Mouse (Mus musculus) heart, adult 2 months (tissue): ENCODE data around the gene Smco3. TPM values are rescaled to one million over a fixed set of nuclear protein-coding genes. Genes with fewer than 3 reads are reported as not detected.

Source experiments
- DNase-seq, 2 experiments: peaks; one replicate each; pipeline ENCODE4 v3.0.0; 2021
- H3K27ac ChIP-seq: fragments of 200-600 bp; 2 replicates; pipeline ENCODE4 v1.8.1; 2022
- H3K27me3 ChIP-seq: fragments of 200-500 bp; 2 replicates; pipeline ENCODE4 v1.6.1; 2012; ENCODE audit warnings: mild to moderate bottlenecking, low read length, inconsistent platforms, mixed read lengths; ENCODE audit not compliant: control insufficient read depth, insufficient read depth
- H3K36me3 ChIP-seq: fragments of 200-500 bp; 2 replicates; pipeline ENCODE4 v1.6.1; 2012; ENCODE audit warnings: low read length, inconsistent platforms; ENCODE audit not compliant: control insufficient read depth, insufficient read depth
- H3K4me1 ChIP-seq: fragments of 200-500 bp; 2 replicates; pipeline ENCODE4 v1.6.1; 2011; ENCODE audit warnings: low read length; ENCODE audit not compliant: control insufficient read depth, insufficient read depth
- H3K4me3 ChIP-seq: fragments of 200-600 bp; 2 replicates; pipeline ENCODE4 v1.8.1; 2022
- H3K79me2 ChIP-seq: fragments of 200-500 bp; replicated peaks from 2 replicates; pipeline ENCODE4 v1.6.1; 2012; ENCODE audit warnings: mild to moderate bottlenecking, inconsistent platforms, low read length, moderate library complexity, mixed read lengths; ENCODE audit not compliant: control insufficient read depth, insufficient read depth
- H3K9ac ChIP-seq: fragments of 200-500 bp; 2 replicates; pipeline ENCODE4 v1.6.1; 2012; ENCODE audit warnings: low read depth, mild to moderate bottlenecking, control low read depth, inconsistent platforms, low read length, mixed read lengths
- CTCF ChIP-seq: fragments of 200-600 bp; IDR thresholded peaks from 2 replicates; pipeline ENCODE4 v1.8.1; 2022; ENCODE audit warnings: antibody characterized with exemption, mild to moderate bottlenecking, moderate library complexity
- EP300 ChIP-seq: fragments of 200-500 bp; IDR thresholded peaks from 2 replicates; pipeline ENCODE4 v1.6.1; 2011; ENCODE audit warnings: low read depth, low read length, control low read depth; ENCODE audit not compliant: insufficient read depth
- POLR2A ChIP-seq: fragments of 200-500 bp; IDR thresholded peaks from 2 replicates; pipeline ENCODE4 v1.6.1; 2011; ENCODE audit warnings: mild to moderate bottlenecking, low read depth, low read length, control low read depth; ENCODE audit not compliant: insufficient read depth
- WGBS: fragments of 180-500 bp; shearing (Covaris S2); methylation state at CpG from one replicate; pipeline ENCODE4 v1.1.7; 2018; 5-methylcytosine and 5-hydroxymethylcytosine counted together
- intact Hi-C: fragments of 180-260 bp; cut with DNase I; formaldehyde crosslinking; loops from one replicate; pipeline ENCODE4 v1.15.1; 2025
- polyA plus RNA-seq: library from polyadenylated mRNA; depleted of rRNA; stranded (reverse); fragments of >200 nt; gene quantifications from 2 replicates; pipeline ENCODE4 v1.2.3, GENCODE M21; 2012
- total RNA-seq, 2 experiments: library from RNA; stranded (reverse); gene quantifications; 2 replicates each; pipeline ENCODE4 v1.2.3; 2021

Smco3 gene
- total and polyA plus RNA-seq, 3 experiments: 0.04 TPM; not detected in 2

GRCm38 (mm10) chr6:136845706-136846480 is 10.6 kb upstream of the Smco3 start:
- no peak overlapping the region for H3K4me3 ChIP-seq
- no peak for DNase-seq
- H3K4me1 ChIP-seq: no peaks in the 10 kb centered on the region
- no peak overlapping the region for H3K27ac ChIP-seq
- H3K9ac ChIP-seq: no peak overlapping the region
- TF ChIP-seq CTCF (no peak), EP300 (no peak), POLR2A (no peak)
- H3K27me3 ChIP-seq: no peaks in the 10 kb centered on the region
- no peaks in the 10 kb centered on the region for H3K79me2 ChIP-seq
- 69% methylated on average over 5 of the region's 5 CpGs for WGBS
- intact Hi-C loops: no loop called here
- H3K36me3 ChIP-seq: no peaks in the 10 kb centered on the region

DNA sequence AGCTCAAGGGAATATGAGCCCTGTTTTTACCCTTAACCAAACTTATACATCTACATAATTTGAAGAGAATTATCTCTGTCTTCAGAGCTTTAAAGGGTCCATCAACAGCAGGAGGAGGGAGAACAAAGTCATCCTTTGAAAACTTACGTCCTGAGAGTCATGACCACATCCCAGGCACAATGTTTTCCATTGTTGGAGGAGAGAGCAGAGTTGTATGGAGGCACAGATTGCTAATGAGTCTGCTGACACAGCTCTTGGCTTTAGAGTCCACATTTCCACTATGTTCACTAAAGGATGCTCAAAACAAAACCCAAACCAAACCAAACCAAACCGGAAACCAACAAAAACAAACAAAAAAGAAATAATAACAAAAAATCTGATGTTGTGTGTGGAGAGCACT is 9.7 kb upstream of the Smco3 start:
- TF ChIP-seq EP300 (no peak), CTCF (no peak), POLR2A (no peak)
- H3K4me3 ChIP-seq: no peak overlapping the region
- DNase-seq: no peak
- H3K4me1 ChIP-seq: no peaks in the 10 kb centered on the region
- no peaks in the 10 kb centered on the region for H3K79me2 ChIP-seq
- no peak overlapping the region for H3K27ac ChIP-seq
- H3K9ac ChIP-seq: no peak overlapping the region
- no peaks in the 10 kb centered on the region for H3K27me3 ChIP-seq
- no peaks in the 10 kb centered on the region for H3K36me3 ChIP-seq
- WGBS: 66% methylated on average over 2 of the region's 2 CpGs
- intact Hi-C loops: no loop called here

DNA sequence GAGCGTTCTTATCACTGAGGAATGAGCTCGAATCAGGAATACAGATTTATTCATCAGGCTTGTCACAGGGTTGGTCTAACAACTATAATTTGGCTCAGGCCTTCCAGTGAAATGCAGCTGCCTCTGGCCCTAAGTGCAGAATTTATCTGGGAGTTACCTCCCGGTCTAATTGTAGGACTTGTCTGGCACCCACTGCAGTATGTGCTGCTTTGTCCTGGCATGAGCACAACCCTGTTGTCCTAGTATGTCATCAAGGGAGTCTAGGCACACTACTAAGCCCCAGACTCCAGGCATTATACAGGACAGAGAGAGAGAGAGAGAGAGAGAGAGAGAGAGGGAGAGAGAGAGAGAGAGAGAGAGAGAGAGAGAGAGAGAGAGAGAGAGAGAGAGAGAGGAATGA is 2.1 kb upstream of the Smco3 start:
- 49% methylated on average over 3 of the region's 3 CpGs for WGBS
- Histone ChIP-seq H3K36me3 (no peaks in the 10 kb centered on the region), H3K9ac (no peak overlapping the region), H3K27me3 (no peaks in the 10 kb centered on the region), H3K4me3 (no peak overlapping the region), H3K79me2 (no peaks in the 10 kb centered on the region), H3K4me1 (peaks cover 1% of the 10 kb centered on the region; the same call in 1 of the 2 replicates), H3K27ac (no peak overlapping the region)
- DNase-seq: no peak
- intact Hi-C loops: no loop called here
- TF ChIP-seq POLR2A (no peak), EP300 (no peak), CTCF (no peak)

DNA sequence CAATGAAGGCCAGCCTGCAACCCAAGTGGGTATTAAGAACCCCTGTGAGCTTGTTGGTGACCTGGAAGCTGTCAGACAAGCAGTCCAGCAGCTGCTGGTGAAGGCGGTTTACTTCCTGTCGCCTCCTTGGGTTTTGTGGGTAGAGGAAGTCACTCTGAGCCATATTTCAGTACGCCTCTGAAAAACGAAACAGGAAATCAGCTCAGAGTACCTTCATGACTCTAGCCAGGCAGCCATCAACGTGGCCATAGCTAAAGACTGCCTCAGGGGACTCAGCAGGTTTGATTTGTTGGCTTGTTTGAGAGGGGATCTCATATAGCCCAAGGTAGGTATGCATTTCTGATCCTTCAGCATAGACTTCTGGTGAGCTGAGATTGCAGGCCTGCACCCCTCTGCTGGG is 3.5 kb downstream of the Smco3 start:
- no peaks in the 10 kb centered on the region for H3K4me1 ChIP-seq
- no peak for DNase-seq
- WGBS: 48% methylated on average over 5 of the region's 5 CpGs
- no peaks in the 10 kb centered on the region for H3K27me3 ChIP-seq
- no peak overlapping the region for H3K4me3 ChIP-seq
- peaks cover 3% of the 10 kb centered on the region for H3K36me3 ChIP-seq
- intact Hi-C loops: loop anchor here (2.0 kb wide), 1 partner anchor 21 kb away; no protein-coding TSS in a partner anchor
- no peak overlapping the region for H3K27ac ChIP-seq
- H3K79me2 ChIP-seq: peaks cover 2% of the 10 kb centered on the region
- H3K9ac ChIP-seq: no peak overlapping the region
- TF ChIP-seq CTCF (no peak), EP300 (no peak), POLR2A (no peak)

GRCm38 (mm10) chr6:136828681-136829080 is 6.6 kb downstream of the Smco3 start:
- peaks cover 1% of the 10 kb centered on the region for H3K4me1 ChIP-seq
- H3K79me2 ChIP-seq: peaks cover 2% of the 10 kb centered on the region
- H3K27me3 ChIP-seq: no peaks in the 10 kb centered on the region
- WGBS: 31% methylated on average over 4 of the region's 4 CpGs
- TF ChIP-seq CTCF (no peak), POLR2A (no peak), EP300 (no peak)
- no peak overlapping the region for H3K9ac ChIP-seq
- H3K4me3 ChIP-seq: peak overlapping the region; percentile 54
- intact Hi-C loops: loop anchor here (10.0 kb wide), 1 partner anchor 1814 kb away; the partner anchor contains the start of gene Ddx47
- H3K27ac ChIP-seq: peak overlapping the region; percentile 86
- peaks cover 9% of the 10 kb centered on the region for H3K36me3 ChIP-seq
- DNase-seq: no peak
